Mouse (Mus musculus) Patski (cell line): Measurements from ENCODE around the gene Ppp4r1. TPM values are rescaled to one million over a fixed set of nuclear protein-coding genes. Genes with fewer than 3 reads are reported as not detected.
A peak's percentile ranks its signal among the peaks of the same experiment; 100 is the strongest.

Experiments used
- ATAC-seq: fragments of 100-300 bp; one replicate; pipeline ENCODE4 v1.8.0; 2021
- CTCF ChIA-PET: fragments of 350-600 bp; sonication (Branson Sonifier 250); formaldehyde crosslinking; loops from one replicate; lab custom pipeline; 2022; ENCODE audit warnings: inconsistent platforms; lab: Charles Lee
- POLR2A ChIA-PET: fragments of 350-600 bp; sonication (Branson Sonifier 250); formaldehyde crosslinking; loops from one replicate; lab custom pipeline; 2022; ENCODE audit warnings: antibody characterized with exemption, inconsistent platforms; lab: Charles Lee
- DNase-seq: peaks from one replicate; pipeline ENCODE4 v3.0.0-alpha.2; 2011; ENCODE audit warnings: low read depth, low spot score
- H3K27me3 ChIP-seq: fragments of 371-371 bp; one replicate; pipeline ENCODE4 v1.5.1; 2021
- CTCF ChIP-seq: fragments of 100-300 bp; IDR thresholded peaks from one replicate; pipeline ENCODE4 v1.5.1; 2021
- in situ Hi-C: fragments of 300-500 bp; cut with MboI; formaldehyde crosslinking; loops from 3 replicates; pipeline ENCODE4 v1.11.1; 2018; ENCODE audit warnings: low pct_unique_long_range_greater_than_20kb, mixed read lengths
- polyA plus RNA-seq: library from polyadenylated mRNA; unstranded; gene quantifications from one replicate; pipeline ENCODE4 v1.2.3, GENCODE M21; 2021

Gene Ppp4r1
- polyA plus RNA-seq, 1 experiment from 2014 or later: 82.3 TPM

DNA sequence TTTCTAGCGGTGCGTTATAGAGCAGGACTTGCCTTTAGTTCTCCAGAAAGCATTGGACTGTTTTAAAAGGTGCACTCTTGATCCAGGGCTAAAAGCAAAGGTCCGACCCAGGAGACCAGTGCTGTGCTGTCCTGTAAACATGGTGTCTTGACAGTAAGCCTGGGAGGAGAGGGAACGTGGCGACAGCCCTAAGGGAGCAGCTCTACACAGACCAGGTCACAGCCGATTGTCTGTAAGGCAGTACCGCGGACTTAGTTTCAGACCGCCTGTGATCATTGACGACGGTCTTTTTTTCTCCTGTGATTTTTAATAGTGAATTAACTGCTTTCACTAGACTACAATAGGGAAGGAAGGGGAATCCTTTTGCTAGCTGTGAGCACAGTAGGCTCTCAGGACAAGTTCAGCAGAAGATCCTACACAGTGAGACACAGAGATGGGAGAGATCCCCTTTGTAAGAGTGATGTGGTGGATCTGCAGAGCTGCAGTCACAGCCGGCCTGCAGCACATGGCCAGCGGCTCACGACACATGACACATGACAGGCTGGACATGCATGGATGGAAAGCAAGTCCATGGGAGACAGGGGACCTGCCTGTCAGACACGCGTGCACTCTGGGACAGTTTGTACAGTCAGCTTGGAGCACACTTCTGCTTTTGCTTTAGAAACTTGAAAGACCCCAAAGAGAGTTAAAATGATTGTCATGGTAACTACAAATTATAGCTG lies 44.9 kb downstream of the Ppp4r1 start:
- in situ Hi-C loops: no loop called here
- no peaks in the 10 kb centered on the region for H3K27me3 ChIP-seq
- DNase-seq (no peak), ATAC-seq (no peak)
- POLR2A ChIA-PET: no interaction called here
- CTCF ChIA-PET: interaction anchor here (1.5 kb wide), 1 partner anchor 9 kb away, joined by 3 read pairs; no protein-coding TSS in a partner anchor
- no peak for TF ChIP-seq CTCF

DNA sequence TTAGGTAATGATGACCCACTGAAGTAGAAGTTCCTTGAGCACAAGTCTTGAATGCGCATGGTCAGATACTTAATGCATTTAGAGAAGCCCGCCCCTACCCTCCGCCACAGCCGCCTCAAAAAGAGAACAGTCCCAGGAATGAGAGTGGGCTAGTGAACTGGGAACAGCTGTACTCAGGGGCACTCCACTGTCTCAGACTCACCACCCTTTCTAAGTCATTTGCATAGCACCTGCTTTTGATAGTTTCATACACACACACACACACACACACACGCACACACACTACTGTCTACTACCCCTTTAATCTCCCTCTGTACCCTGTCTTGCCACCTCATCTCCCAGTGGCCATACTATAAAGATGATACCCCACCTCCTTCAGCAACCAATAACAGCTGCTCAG lies 45.5 kb downstream of the Ppp4r1 start:
- ATAC-seq (no peak), DNase-seq (no peak)
- CTCF ChIA-PET: interaction anchor here (3.2 kb wide), 1 partner anchor 15 kb away, joined by 13 read pairs; no protein-coding TSS in a partner anchor
- POLR2A ChIA-PET: no interaction called here
- TF ChIP-seq CTCF: no peak
- in situ Hi-C loops: no loop called here
- H3K27me3 ChIP-seq: no peaks in the 10 kb centered on the region

- no peak for ATAC-seq
- ChIA-PET POLR2A (no interaction called here), CTCF (interaction anchor here (1.2 to 3.2 kb wide), 4 partner anchors 9 to 47 kb away, joined by 3 to 13 read pairs (median 8); no protein-coding TSS in a partner anchor)
- TF ChIP-seq CTCF: no peak
- H3K27me3 ChIP-seq: no peaks in the 10 kb centered on the region
- in situ Hi-C loops: no loop called here
- no peak for DNase-seq
Measured at GRCm38 (mm10) chr17:65828951-65829350, 46.6 kb downstream of the Ppp4r1 start.

DNA sequence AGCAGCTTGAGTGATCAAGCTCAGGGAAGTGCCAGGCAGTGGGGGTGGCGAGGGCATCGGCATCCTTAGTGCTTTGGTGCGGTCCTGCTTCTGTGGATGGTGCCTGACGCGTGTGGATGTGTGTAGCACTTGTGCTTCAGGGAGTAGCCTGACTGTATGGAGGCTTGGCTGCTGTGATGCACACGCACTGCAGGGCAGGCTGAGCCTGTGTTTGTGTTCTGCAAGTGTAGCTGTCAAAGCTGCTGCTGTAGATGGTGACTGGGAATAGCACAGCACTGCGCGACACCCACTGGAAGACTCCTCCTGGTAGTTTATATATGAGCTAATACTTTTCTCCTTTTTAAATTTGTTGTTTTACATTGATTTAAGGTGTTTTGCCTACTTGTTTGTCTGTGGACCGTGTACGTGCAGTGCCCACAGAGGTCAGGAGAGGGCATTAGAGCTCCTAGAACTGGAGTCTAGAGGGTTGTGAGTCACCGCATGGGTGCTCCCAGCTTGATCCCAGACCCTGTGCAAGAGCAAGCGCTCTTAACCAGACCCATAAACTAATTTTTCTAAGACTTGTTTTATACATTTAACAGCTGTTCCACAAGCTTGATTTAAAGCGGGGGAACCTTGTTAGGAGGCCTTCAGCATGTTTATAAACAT lies 48.0 kb downstream of the Ppp4r1 start:
- in situ Hi-C loops: loop anchor here (10.0 kb wide), 1 partner anchor 126 kb away; no protein-coding TSS in a partner anchor
- no peak for ATAC-seq
- no peaks in the 10 kb centered on the region for H3K27me3 ChIP-seq
- no peak for DNase-seq
- POLR2A ChIA-PET: interaction anchor here (0.6 kb wide), 1 partner anchor 732 kb away, joined by 3 read pairs; no protein-coding TSS in a partner anchor
- peak; percentile 61 for TF ChIP-seq CTCF
- CTCF ChIA-PET: interaction anchor here (0.9 to 3.2 kb wide), 4 partner anchors 10 to 49 kb away, joined by 3 to 13 read pairs (median 6); no protein-coding TSS in a partner anchor

DNA sequence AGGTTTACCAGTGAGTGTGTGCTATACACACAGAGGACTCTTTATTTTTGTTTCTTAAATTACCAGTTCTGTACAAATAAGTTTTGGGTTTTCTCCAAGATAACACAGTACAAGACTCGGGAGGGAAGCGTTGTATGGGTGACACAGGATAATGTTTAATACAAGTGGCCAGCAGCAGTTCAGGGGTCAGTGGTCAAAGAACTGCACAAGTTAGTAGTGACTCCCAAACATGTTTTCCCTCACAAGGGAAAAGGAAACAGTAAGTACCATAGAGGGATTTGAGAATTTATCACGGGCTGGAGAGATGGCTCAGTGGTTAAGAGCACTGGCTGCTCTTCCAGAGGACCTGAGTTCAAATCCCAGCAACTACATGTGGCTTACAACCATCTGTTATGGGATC lies 51.5 kb downstream of the Ppp4r1 start:
- in situ Hi-C loops: loop anchor here (10.0 kb wide), 1 partner anchor 129 kb away; no protein-coding TSS in a partner anchor
- TF ChIP-seq CTCF: no peak
- ATAC-seq (no peak), DNase-seq (no peak)
- POLR2A ChIA-PET: no interaction called here
- CTCF ChIA-PET: no interaction called here
- no peaks in the 10 kb centered on the region for H3K27me3 ChIP-seq

- H3K27me3 ChIP-seq: no peaks in the 10 kb centered on the region
- no peak for ATAC-seq
- no peak for TF ChIP-seq CTCF
- ChIA-PET CTCF (interaction anchor here (1.2 to 1.7 kb wide), 3 partner anchors 10 to 17 kb away, joined by 3 to 4 read pairs (median 4); no protein-coding TSS in a partner anchor), POLR2A (no interaction called here)
- no peak for DNase-seq
- in situ Hi-C loops: loop anchor here (10.0 kb wide), 1 partner anchor 132 kb away; no protein-coding TSS in a partner anchor
Measured at GRCm38 (mm10) chr17:65836746-65837145, 54.4 kb downstream of the Ppp4r1 start.

DNA sequence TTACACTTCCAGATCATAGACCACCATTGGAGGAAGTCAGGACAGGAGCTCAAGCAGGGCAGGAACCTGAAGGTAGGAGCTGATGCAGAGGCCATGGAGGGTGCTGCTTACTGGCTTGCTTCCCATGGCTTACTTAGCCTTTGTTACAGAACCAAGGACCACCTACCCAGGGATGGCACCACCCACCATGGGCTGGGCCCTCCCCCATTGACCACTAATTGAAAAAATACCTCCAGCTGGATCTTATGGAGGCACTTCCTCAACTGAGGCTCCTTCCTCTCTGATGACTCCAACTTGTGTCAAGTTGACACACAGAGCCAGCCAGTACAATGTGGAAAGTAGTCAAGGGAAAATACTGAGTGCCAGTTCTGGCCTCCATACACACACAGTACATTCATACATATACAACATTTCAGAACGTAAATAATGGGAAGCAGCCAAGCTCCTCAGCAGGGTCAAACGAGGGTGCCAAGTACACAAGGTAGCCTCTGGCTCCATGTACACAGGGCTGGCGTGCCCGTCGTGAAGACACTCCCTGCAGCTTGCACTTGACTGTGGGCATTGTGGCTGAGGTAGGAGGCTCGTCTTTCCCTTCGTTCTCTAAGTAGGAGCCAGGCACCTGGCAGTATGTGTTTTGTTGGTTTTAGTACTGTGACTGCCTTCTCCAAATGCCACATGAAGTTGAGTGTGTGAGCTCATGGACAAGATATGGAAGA lies 57.3 kb downstream of the Ppp4r1 start:
- H3K27me3 ChIP-seq: no peaks in the 10 kb centered on the region
- no peak for DNase-seq
- TF ChIP-seq CTCF: no peak
- ChIA-PET CTCF (no interaction called here), POLR2A (no interaction called here)
- no peak for ATAC-seq
- in situ Hi-C loops: loop anchor here (10.0 kb wide), 1 partner anchor 135 kb away; no protein-coding TSS in a partner anchor

- DNase-seq (no peak), ATAC-seq (no peak)
- ChIA-PET POLR2A (interaction anchor here (1.1 to 1.2 kb wide), 2 partner anchors 11 to 141 kb away, joined by 3 read pairs; no protein-coding TSS in a partner anchor), CTCF (interaction anchor here (1.0 to 1.9 kb wide), 4 partner anchors 10 to 22 kb away, joined by 4 to 5 read pairs (median 4); no protein-coding TSS in a partner anchor)
- H3K27me3 ChIP-seq: no peaks in the 10 kb centered on the region
- TF ChIP-seq CTCF: no peak
- in situ Hi-C loops: no loop called here
Measured at GRCm38 (mm10) chr17:65842669-65843381, 60.5 kb downstream of the Ppp4r1 start.

DNA sequence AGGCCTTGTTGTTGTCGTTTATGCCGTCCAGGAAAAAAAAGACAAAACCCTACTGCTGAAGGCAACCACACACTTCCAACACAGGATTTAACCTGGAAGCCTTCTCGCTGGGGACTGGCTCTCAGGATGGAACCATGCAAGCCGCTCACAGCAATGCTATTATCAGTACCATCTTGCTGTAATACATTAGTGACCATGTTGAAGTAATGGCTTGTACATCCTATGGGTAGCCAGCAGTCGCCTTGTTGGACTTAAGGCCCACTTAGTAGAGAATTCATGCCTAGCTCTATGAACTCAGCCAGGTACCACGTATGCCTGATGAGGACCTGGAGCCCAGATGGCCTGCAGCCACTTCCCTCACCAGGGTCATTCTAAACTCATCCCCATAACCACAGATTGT lies 63.0 kb downstream of the Ppp4r1 start:
- DNase-seq: no peak
- TF ChIP-seq CTCF: no peak
- ChIA-PET POLR2A (no interaction called here), CTCF (interaction anchor here (1.2 kb wide), 1 partner anchor 20 kb away, joined by 3 read pairs; no protein-coding TSS in a partner anchor)
- no peak for ATAC-seq
- in situ Hi-C loops: no loop called here
- H3K27me3 ChIP-seq: no peaks in the 10 kb centered on the region
